Mouse (Mus musculus) E14TG2a.4 (cell line): ENCODE measurements around the gene Gm10198.

Source experiments
- CTCF ChIP-seq: conservative IDR thresholded peaks from 2 replicates; pipeline ENCODE4 v1.5.1; 2014; ENCODE audit warnings: low read length
- NANOG ChIP-seq: IDR thresholded peaks from 2 replicates; pipeline ENCODE4 v1.6.1; 2014; ENCODE audit warnings: borderline replicate concordance, low read length, mixed read lengths
- POU5F1 ChIP-seq: IDR thresholded peaks from 2 replicates; pipeline ENCODE4 v1.6.1; 2014; ENCODE audit warnings: low read length, borderline replicate concordance

DNA sequence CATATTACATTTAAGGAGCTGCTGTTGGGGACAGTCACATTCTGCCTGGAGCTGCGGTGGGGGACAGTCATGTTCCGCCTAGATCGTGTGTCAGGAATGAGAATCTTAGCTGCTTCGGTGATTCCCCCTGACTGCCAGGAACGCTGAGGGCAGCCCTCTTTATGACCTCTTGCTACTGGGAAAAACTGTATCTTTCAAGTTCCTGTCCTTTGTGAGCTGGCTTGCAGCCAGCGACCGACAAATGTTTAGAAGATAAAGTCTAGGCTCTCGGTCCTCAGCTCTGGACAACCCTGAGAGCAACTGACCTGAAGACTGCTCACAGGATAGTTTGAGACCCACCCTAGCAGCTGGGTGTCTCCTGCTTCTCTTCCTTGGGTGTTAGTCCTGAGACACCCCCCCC is 37.3 kb upstream of the Gm10198 start:
- TF ChIP-seq CTCF (no peak), NANOG (no peak), POU5F1 (no peak)
